Mouse (Mus musculus) limb, embryonic 15.5 days (tissue): ENCODE data around the gene Cmtm4. TPM values are rescaled to one million over a fixed set of nuclear protein-coding genes. Genes with fewer than 3 reads are reported as not detected.

Experiments
- ATAC-seq: fragments of 200-750 bp; cut with Nextera tagmentation; 2 replicates; pipeline ENCODE4 v1.8.0; 2017; ENCODE audit warnings: low read depth, moderate TSS enrichment; ENCODE audit not compliant: insufficient number of reproducible peaks, low FRiP score, low TSS enrichment
- H3K27ac ChIP-seq: fragments of 300-500 bp; sonication (generic); 2 replicates; pipeline ENCODE4 v1.5.1; 2015; ENCODE audit warnings: moderate library complexity, mild to moderate bottlenecking, inconsistent platforms
- H3K27me3 ChIP-seq: fragments of 300-500 bp; sonication (generic); 2 replicates; pipeline ENCODE4 v1.6.1; 2015; ENCODE audit warnings: inconsistent platforms
- H3K36me3 ChIP-seq: fragments of 300-500 bp; sonication (generic); 2 replicates; pipeline ENCODE4 v1.6.1; 2015; ENCODE audit warnings: inconsistent platforms
- H3K4me1 ChIP-seq: fragments of 300-500 bp; sonication (generic); 2 replicates; pipeline ENCODE4 v1.6.1; 2015; ENCODE audit warnings: inconsistent platforms
- H3K4me2 ChIP-seq: fragments of 300-500 bp; sonication (generic); 2 replicates; pipeline ENCODE4 v1.6.1; 2015; ENCODE audit warnings: mild to moderate bottlenecking, inconsistent platforms
- H3K4me3 ChIP-seq: fragments of 300-500 bp; sonication (generic); 2 replicates; pipeline ENCODE4 v1.5.1; 2015; ENCODE audit warnings: mild to moderate bottlenecking, inconsistent platforms
- H3K9ac ChIP-seq: fragments of 300-500 bp; sonication (generic); 2 replicates; pipeline ENCODE4 v1.6.1; 2015; ENCODE audit warnings: inconsistent platforms
- H3K9me3 ChIP-seq: fragments of 300-500 bp; sonication (generic); 2 replicates; pipeline ENCODE4 v1.6.1; 2016; ENCODE audit warnings: inconsistent platforms
- WGBS: fragments of 180-500 bp; shearing (Covaris S2); methylation state at CpG from one replicate; pipeline ENCODE4 v1.1.7; 2015; 5-methylcytosine and 5-hydroxymethylcytosine counted together
- polyA plus RNA-seq: library from polyadenylated mRNA; unstranded; fragments of >200 nt; fragmentation: Nextera tagmentation; extraction: Ambion mirVana; gene quantifications from 2 replicates; pipeline ENCODE4 v1.2.1, GENCODE M21; 2015

Cmtm4 gene
- 1.7 and 2.7 TPM in 2 replicates for polyA plus RNA-seq

GRCm38 (mm10) chr8:104395703-104396357 is at the start of gene Cmtm4:
Gene Cmtm4, minus strand, starts transcription at chr8:104395807.
- Histone ChIP-seq H3K27ac (peak within 1 kb of the TSS; percentile 82), H3K9me3 (no peaks in the 10 kb centered on the region), H3K4me3 (peak within 1 kb of the TSS; percentile 85), H3K4me2 (peak within 1 kb of the TSS; percentile 87), H3K9ac (peak within 1 kb of the TSS; percentile 85), H3K27me3 (no peaks in the 10 kb centered on the region), H3K36me3 (no peaks in the 10 kb centered on the region), H3K4me1 (peaks cover 22% of the 10 kb centered on the region)
- WGBS, result 2% methylated on average over 25 of the region's 54 CpGs
- ATAC-seq, result peak; percentile 78

DNA sequence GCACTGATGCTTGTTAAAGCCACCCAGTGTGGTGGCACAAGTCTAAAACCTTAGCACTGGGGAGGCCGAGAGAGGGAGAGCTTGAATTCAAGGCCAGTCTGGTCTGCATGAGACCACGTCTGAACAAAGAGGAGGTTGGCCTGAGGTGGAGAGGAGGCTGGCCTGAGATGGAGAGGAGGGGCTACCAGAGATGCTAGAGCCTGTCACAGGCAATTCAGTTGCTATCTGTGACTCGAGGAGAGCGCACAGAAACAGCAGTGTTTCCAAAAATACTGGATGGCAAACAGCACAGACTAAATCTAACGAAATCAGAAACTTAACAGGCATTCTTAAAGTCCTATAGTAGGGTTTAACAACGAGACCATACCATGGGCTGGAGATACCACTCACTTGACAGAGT is 49.6 kb upstream of the Cmtm4 start:
- Histone ChIP-seq H3K4me1 (peaks cover 14% of the 10 kb centered on the region), H3K27me3 (no peaks in the 10 kb centered on the region), H3K27ac (no peak overlapping the region), H3K4me2 (no peak overlapping the region), H3K9me3 (no peaks in the 10 kb centered on the region), H3K4me3 (no peak overlapping the region), H3K9ac (no peak overlapping the region), H3K36me3 (peaks cover 8% of the 10 kb centered on the region)
- 55% methylated on average over 6 of the region's 6 CpGs for WGBS
- no peak for ATAC-seq

- 63% methylated on average over 7 of the region's 7 CpGs for whole genome bisulfite sequencing
- H3K4me1 ChIP-seq, result peaks cover 14% of the 10 kb centered on the region
- peak overlapping the region; percentile 74; the same call in 1 of the 2 replicates for H3K4me2 ChIP-seq
- no peak for ATAC-seq
- no peaks in the 10 kb centered on the region for H3K27me3 ChIP-seq
- no peak overlapping the region for H3K9ac ChIP-seq
- H3K9me3 ChIP-seq, result no peaks in the 10 kb centered on the region
- H3K36me3 ChIP-seq, result peaks cover 28% of the 10 kb centered on the region
- H3K27ac ChIP-seq, result no peak overlapping the region
- peak overlapping the region; percentile 98 for H3K4me3 ChIP-seq
These were observed 47.6 kb upstream of the Cmtm4 start for GRCm38 (mm10) chr8:104443125-104443679.

GRCm38 (mm10) chr8:104442299-104443124 is 46.9 kb upstream of the Cmtm4 start, which contains the start of gene Dync1li2:
Gene Dync1li2, minus strand, starts transcription at chr8:104443047.
- Histone ChIP-seq H3K4me2 (peak within 1 kb of the TSS; percentile 74), H3K9me3 (no peaks in the 10 kb centered on the region), H3K4me3 (peak within 1 kb of the TSS; percentile 98), H3K27me3 (no peaks in the 10 kb centered on the region), H3K4me1 (peaks cover 14% of the 10 kb centered on the region), H3K36me3 (peaks cover 33% of the 10 kb centered on the region), H3K27ac (peak within 1 kb of the TSS; percentile 85), H3K9ac (peak within 1 kb of the TSS; percentile 87)
- under 1% methylated on average over 72 of the region's 75 CpGs for WGBS
- ATAC-seq, result peak; percentile 81

GRCm38 (mm10) chr8:104441613-104442012 is 46.0 kb upstream of the Cmtm4 start:
- Histone ChIP-seq H3K27me3 (no peaks in the 10 kb centered on the region), H3K4me3 (peak overlapping the region; percentile 98), H3K4me1 (peaks cover 18% of the 10 kb centered on the region), H3K9ac (peak overlapping the region; percentile 87), H3K4me2 (peak overlapping the region; percentile 74), H3K27ac (no peak overlapping the region), H3K36me3 (peaks cover 42% of the 10 kb centered on the region), H3K9me3 (no peaks in the 10 kb centered on the region)
- ATAC-seq, result no peak
- WGBS, result 59% methylated on average over 7 of the region's 7 CpGs

DNA sequence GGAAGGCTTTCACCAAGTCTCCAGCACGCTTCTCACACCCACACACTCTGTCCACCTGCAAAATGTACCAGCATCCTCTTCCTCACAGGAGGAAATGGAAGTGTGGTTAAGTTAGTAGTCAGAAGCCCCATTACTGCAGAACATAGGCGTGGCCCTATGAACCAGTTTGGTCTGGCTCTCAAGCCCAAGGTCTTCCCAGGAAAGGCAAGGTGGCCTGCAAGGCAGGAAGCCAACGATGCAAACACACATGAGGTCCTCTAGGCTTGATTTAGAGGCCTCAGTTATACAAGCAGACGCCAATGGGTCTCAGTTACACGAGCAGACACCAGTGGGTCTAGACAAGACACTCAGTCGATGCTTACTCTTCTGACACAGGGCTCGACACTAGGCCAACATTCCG is 43.9 kb upstream of the Cmtm4 start:
- 94% methylated on average over 8 of the region's 8 CpGs for WGBS
- Histone ChIP-seq H3K4me1 (peaks cover 32% of the 10 kb centered on the region), H3K9ac (no peak overlapping the region), H3K4me2 (no peak overlapping the region), H3K36me3 (peaks cover 60% of the 10 kb centered on the region), H3K27me3 (no peaks in the 10 kb centered on the region), H3K27ac (no peak overlapping the region), H3K4me3 (no peak overlapping the region), H3K9me3 (no peaks in the 10 kb centered on the region)
- ATAC-seq, result no peak

GRCm38 (mm10) chr8:104437494-104438135 is 42.0 kb upstream of the Cmtm4 start:
- no peak for ATAC-seq
- Histone ChIP-seq H3K9ac (no peak overlapping the region), H3K9me3 (no peaks in the 10 kb centered on the region), H3K4me2 (no peak overlapping the region), H3K27me3 (no peaks in the 10 kb centered on the region), H3K27ac (no peak overlapping the region), H3K4me3 (no peak overlapping the region), H3K4me1 (peaks cover 33% of the 10 kb centered on the region), H3K36me3 (peaks cover 77% of the 10 kb centered on the region)
- WGBS, result 92% methylated on average over 13 of the region's 13 CpGs

DNA sequence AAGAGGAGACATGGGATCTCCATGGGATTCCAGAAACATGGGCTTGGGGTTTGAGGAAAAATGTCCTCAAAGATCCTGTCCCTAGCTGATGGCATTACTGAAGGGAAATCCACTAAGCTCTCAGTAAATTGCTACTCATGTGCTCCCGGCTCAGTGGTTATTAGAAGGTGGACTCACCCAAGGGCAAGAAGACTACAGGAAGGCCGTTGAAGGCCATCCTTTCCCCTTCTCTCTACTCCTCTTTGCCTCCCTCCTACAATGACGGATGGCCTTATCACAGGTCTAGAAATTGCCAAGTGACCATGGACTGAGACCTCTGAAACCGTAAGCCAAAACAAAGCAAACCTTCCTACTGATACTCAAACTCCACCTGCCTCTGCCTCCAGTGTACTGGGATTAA is 41.0 kb upstream of the Cmtm4 start:
- no peak overlapping the region for H3K9ac ChIP-seq
- H3K4me3 ChIP-seq, result no peak overlapping the region
- no peak overlapping the region for H3K4me2 ChIP-seq
- H3K27ac ChIP-seq, result peak overlapping the region; percentile 65
- no peak for ATAC-seq
- no peaks in the 10 kb centered on the region for H3K27me3 ChIP-seq
- WGBS, result 90% methylated on average over 4 of the region's 4 CpGs
- H3K9me3 ChIP-seq, result no peaks in the 10 kb centered on the region
- peaks cover 27% of the 10 kb centered on the region for H3K4me1 ChIP-seq
- peaks cover 86% of the 10 kb centered on the region for H3K36me3 ChIP-seq

DNA sequence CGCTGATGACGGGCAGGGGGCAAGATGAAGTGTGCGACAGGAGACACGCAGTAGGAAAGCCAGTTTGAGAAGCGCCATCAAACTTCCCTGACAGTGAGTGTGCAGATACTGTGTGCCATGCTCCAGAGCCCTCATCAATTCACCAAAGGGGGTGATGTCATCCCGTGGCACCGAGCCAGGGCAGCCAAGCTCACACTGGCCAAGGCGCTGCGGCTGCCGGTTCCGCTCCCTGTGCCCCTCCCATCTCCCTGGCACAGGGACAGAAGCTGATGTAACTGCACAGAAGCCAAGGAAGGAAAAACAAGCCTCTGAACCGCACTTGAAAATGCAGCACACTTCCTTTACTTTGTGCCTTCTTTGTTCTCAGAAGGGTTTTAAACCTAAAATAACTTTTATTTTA is 40.4 kb upstream of the Cmtm4 start:
- Histone ChIP-seq H3K4me1 (peaks cover 21% of the 10 kb centered on the region), H3K27ac (peak overlapping the region; percentile 65), H3K9ac (no peak overlapping the region), H3K9me3 (no peaks in the 10 kb centered on the region), H3K36me3 (peaks cover 90% of the 10 kb centered on the region), H3K27me3 (no peaks in the 10 kb centered on the region), H3K4me2 (no peak overlapping the region), H3K4me3 (no peak overlapping the region)
- ATAC-seq, result peak; percentile 80
- WGBS, result 37% methylated on average over 12 of the region's 12 CpGs

DNA sequence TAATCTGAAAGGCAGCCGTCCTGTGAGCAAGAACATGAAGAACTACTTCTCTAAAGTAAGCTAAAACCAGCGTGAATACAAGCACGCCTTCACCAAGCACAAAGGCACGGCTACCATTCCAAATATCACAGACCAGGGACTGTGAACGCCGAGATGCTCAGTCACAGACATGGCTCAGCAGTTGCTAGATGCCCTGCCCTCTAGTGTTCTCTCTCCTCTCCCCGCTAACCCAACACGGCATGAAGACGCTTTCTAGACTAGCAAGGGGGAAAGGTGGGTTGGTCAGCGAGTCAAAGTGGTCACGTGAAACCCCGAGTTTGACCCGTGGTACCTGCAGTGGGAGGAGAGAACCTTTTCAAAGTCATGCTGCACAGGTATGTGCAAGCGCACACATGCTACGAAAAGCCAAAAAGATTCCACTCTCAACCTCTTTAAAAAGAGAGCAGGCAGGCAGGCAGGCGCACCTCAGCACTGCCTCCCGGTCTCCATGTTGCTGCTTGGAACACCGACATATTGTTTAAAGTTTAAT is 39.3 kb upstream of the Cmtm4 start:
- no peaks in the 10 kb centered on the region for H3K27me3 ChIP-seq
- WGBS, result 85% methylated on average over 18 of the region's 18 CpGs
- no peak for ATAC-seq
- peaks cover 19% of the 10 kb centered on the region for H3K4me1 ChIP-seq
- H3K27ac ChIP-seq, result no peak overlapping the region
- no peak overlapping the region for H3K4me3 ChIP-seq
- no peak overlapping the region for H3K4me2 ChIP-seq
- no peaks in the 10 kb centered on the region for H3K9me3 ChIP-seq
- peaks cover 91% of the 10 kb centered on the region for H3K36me3 ChIP-seq
- no peak overlapping the region for H3K9ac ChIP-seq

DNA sequence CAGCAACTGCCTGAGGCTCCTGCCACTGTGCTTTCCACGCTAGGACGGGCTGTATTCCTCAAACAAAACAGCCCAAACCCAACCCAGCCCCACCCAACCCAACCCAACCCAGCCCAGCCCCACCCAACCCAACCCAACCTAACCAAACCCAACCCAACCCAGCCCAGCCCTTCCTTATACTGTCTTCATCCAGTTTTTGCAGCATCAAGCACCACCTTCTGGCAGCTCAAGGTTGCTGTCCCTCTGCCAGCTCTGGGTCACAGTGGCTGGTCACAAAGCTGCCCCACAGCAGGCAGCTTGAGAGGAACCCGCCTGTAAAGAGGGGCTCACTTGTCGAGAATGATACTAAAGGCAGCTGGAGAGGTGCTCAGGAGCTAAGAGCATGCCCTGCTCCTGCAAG is 38.7 kb upstream of the Cmtm4 start:
- no peaks in the 10 kb centered on the region for H3K9me3 ChIP-seq
- H3K4me2 ChIP-seq, result no peak overlapping the region
- WGBS, result 73% methylated on average over 4 of the region's 4 CpGs

More for the DNA sequence above, 38.7 kb upstream of the Cmtm4 start:
- H3K9ac ChIP-seq, result no peak overlapping the region
- H3K4me1 ChIP-seq, result peaks cover 19% of the 10 kb centered on the region
- H3K36me3 ChIP-seq, result peaks cover 91% of the 10 kb centered on the region
- H3K4me3 ChIP-seq, result no peak overlapping the region
- H3K27ac ChIP-seq, result no peak overlapping the region
- no peaks in the 10 kb centered on the region for H3K27me3 ChIP-seq
- no peak for ATAC-seq
